In the genomic region with DNA sequence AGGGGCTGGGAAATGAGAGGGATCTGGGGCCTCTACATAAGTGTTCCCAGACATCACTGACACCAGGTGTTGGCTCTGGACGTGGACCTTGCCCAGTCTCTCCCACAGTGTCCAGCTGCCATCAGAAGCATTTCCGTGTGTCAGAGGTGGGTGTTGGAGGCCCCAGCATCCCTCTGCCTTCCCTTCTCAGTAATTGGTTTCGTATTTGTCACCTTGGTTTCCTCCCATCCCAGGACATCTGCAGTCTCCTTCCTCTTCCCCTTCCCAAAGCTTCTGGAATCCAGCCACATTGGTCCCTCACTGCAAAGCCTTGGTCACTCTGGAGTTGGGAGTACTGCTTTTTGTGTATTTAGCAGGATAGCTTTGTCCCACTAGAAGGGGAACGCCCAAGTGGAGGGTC, we compare ENCODE assay signal across 8 mouse cellular contexts.
A peak's percentile ranks its signal among the peaks of the same experiment; 100 is the strongest.
DNase-seq lines count a peak whose midpoint lies in the region.

No protein-coding gene starts in this region.

- peak; percentile 18 for DNase-seq in adrenal gland, postnatal 14 days
- DNase-seq in adrenal gland, adult 2 months: no peak
- peak; percentile 55 for DNase-seq in kidney, adult 9 months
- DNase-seq in kidney, adult 18-20 months: no peak
- peak; percentile 42 for DNase-seq in CD4-positive helper T cell, adult 2 months (ENCODE audit: low read depth, low spot score)
- DNase-seq in kidney, postnatal 10 days: peak; percentile 59
- no peak for DNase-seq in right cerebral cortex, postnatal 4 days
- no peak for DNase-seq in cerebellum, adult 8-10 months

Comparison
In these comparisons a context has a peak if more than half of its experiments do, and no peak if none do; other contexts are left out.
1. DNase-seq: peak in adrenal gland, postnatal 14 days (single experiment), kidney, adult 9 months (single experiment), CD4-positive helper T cell, adult 2 months (single experiment) and kidney, postnatal 10 days (single experiment); none in adrenal gland, adult 2 months (single experiment), kidney, adult 18-20 months (single experiment), right cerebral cortex, postnatal 4 days (single experiment) and cerebellum, adult 8-10 months (single experiment).